Mouse (Mus musculus): ENCODE results near the gene Hspb1. TPM values are rescaled to one million over a fixed set of nuclear protein-coding genes. Genes with fewer than 3 reads are reported as not detected.

The Hspb1 gene
- polyA plus RNA-seq, 2 experiments, result 1.8 to 1.9 TPM

DNA sequence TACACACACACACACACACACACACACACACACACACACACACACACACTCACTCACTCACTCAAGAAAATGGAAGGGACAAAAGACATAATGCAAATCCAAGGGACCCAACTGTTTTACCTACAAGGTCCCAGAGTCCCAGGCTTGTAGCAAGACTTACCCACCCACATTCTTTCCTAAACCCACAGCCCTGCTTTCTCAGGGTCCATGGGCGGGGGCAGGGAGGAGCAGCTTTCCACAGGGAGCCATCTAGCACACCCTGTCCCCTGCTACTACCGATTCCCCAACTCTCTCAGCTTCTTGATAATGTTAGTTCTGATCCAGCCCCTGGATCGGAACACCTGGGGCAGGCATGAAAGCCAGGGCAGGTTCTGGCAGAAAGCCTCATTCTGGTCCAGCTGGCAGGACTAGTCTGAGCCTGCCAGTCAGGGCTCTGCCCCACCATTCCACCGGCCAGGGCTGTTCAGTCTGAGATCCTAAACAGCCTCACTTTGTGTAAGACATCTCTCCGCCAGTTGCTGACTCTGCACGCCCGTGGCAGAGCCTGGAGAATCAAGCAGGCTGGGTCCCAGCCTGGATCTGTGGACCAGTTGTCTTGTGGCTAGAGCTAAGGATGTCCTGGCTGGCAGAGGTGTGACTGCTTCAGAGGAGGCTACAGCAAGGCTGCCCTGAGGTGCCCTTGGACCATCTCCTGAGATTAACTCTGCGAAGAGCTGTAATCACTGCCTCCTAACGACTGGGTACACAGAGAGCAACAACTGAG is 5.1 kb downstream of the Hspb1 start:
- 45% methylated on average over 9 of the region's 9 CpGs for WGBS (ENCODE audit: insufficient replicate concordance)
- Histone ChIP-seq H3K9ac (replicated peaks) (no peak overlapping the region), H3K27me3 (ENCODE audit: control insufficient read depth, insufficient read depth, low read length) (peaks cover 23% of the 10 kb centered on the region), H3K4me1 (replicated peaks; ENCODE audit: control insufficient read depth in 2 of 2, insufficient read depth in 2 of 2, low read length in 1 of 2) (no peaks in the 10 kb centered on the region), H3K9me3 (ENCODE audit: control insufficient read depth, low read length) (no peaks in the 10 kb centered on the region), H3K4me3 (ENCODE audit: insufficient read depth in 1 of 2, low read depth in 2 of 2, low read length in 2 of 2) (no peak overlapping the region), H3K27ac (no peak overlapping the region), H3K4me2 (ENCODE audit: low read depth) (no peak overlapping the region), H3K36me3 (replicated peaks; ENCODE audit: control insufficient read depth, insufficient read depth, low read depth) (no peaks in the 10 kb centered on the region)
- TF ChIP-seq CTCF (IDR thresholded peaks at IDR 0.05; ENCODE audit: low read depth) (no peak), EP300 (IDR thresholded peaks at IDR 0.05; ENCODE audit: low read depth) (no peak)
- ATAC-seq (ENCODE audit: insufficient read depth), result no peak
- DNase-seq (ENCODE audit: low read depth in 3 of 3, low spot score in 3 of 3), result no peak

GRCm38 (mm10) chr5:135894958-135895357 is 7.2 kb downstream of the Hspb1 start:
- Histone ChIP-seq H3K4me1 (replicated peaks; ENCODE audit: control insufficient read depth in 2 of 2, insufficient read depth in 2 of 2, low read length in 1 of 2) (no peaks in the 10 kb centered on the region), H3K36me3 (replicated peaks; ENCODE audit: control insufficient read depth, insufficient read depth, low read depth) (no peaks in the 10 kb centered on the region), H3K9me3 (ENCODE audit: control insufficient read depth, low read length) (no peaks in the 10 kb centered on the region), H3K4me3 (ENCODE audit: insufficient read depth in 1 of 2, low read depth in 2 of 2, low read length in 2 of 2) (no peak overlapping the region), H3K9ac (replicated peaks) (no peak overlapping the region), H3K4me2 (ENCODE audit: low read depth) (no peak overlapping the region), H3K27ac (no peak overlapping the region), H3K27me3 (ENCODE audit: control insufficient read depth, insufficient read depth, low read length) (peaks cover 7% of the 10 kb centered on the region)
- no peak for TF ChIP-seq CTCF (IDR thresholded peaks at IDR 0.05; ENCODE audit: low read depth)
- TF ChIP-seq EP300 (IDR thresholded peaks at IDR 0.05; ENCODE audit: low read depth), result no peak
- DNase-seq (ENCODE audit: low read depth in 3 of 3, low spot score in 3 of 3), result no peak
- no peak for ATAC-seq (ENCODE audit: insufficient read depth)
- WGBS (ENCODE audit: insufficient replicate concordance), result 58% methylated on average over 6 of the region's 6 CpGs

- 15% methylated on average over 3 of the region's 3 CpGs for WGBS (ENCODE audit: insufficient replicate concordance)
- no peak for TF ChIP-seq EP300 (IDR thresholded peaks at IDR 0.05; ENCODE audit: low read depth)
- peak; percentile 69 for TF ChIP-seq CTCF (IDR thresholded peaks at IDR 0.05; ENCODE audit: low read depth)
- Histone ChIP-seq H3K4me1 (replicated peaks; ENCODE audit: control insufficient read depth in 2 of 2, insufficient read depth in 2 of 2, low read length in 1 of 2) (no peaks in the 10 kb centered on the region), H3K9me3 (ENCODE audit: control insufficient read depth, low read length) (no peaks in the 10 kb centered on the region), H3K4me2 (ENCODE audit: low read depth) (no peak overlapping the region), H3K9ac (replicated peaks) (no peak overlapping the region), H3K27ac (no peak overlapping the region), H3K27me3 (ENCODE audit: control insufficient read depth, insufficient read depth, low read length) (no peaks in the 10 kb centered on the region), H3K36me3 (replicated peaks; ENCODE audit: control insufficient read depth, insufficient read depth, low read depth) (no peaks in the 10 kb centered on the region), H3K4me3 (ENCODE audit: insufficient read depth in 1 of 2, low read depth in 2 of 2, low read length in 2 of 2) (no peak overlapping the region)
- ATAC-seq (ENCODE audit: insufficient read depth) (no peak), DNase-seq (ENCODE audit: low read depth in 3 of 3, low spot score in 3 of 3) (peak; percentile 52 to 59 (median 52))
Measured at GRCm38 (mm10) chr5:135898028-135898427, 10.3 kb downstream of the Hspb1 start.

DNA sequence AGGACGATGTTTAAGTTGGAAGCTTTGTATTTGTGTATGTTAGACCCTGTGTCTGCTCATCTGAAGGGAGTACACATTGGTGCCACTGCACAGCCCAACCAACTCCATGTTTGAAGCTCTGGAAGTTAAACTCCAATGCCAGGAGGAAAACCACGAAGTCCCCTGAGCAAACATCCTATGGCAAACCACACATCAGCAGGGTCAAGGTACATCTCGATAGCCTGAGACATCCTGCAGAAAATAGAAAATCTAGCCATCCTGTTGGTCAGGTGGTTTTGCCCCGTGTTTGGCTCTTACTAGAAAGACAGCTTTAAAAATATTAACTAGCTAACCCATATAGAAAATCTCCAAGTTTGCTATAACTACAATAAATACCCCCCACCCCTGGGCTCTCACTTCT is 11.3 kb downstream of the Hspb1 start:
- no peaks in the 10 kb centered on the region for H3K36me3 ChIP-seq (replicated peaks; ENCODE audit: control insufficient read depth, insufficient read depth, low read depth)
- no peak overlapping the region for H3K4me2 ChIP-seq (ENCODE audit: low read depth)
- H3K9ac ChIP-seq (replicated peaks), result no peak overlapping the region
- no peak for TF ChIP-seq EP300 (IDR thresholded peaks at IDR 0.05; ENCODE audit: low read depth)
- TF ChIP-seq CTCF (IDR thresholded peaks at IDR 0.05; ENCODE audit: low read depth), result no peak
- DNase-seq (ENCODE audit: low read depth in 3 of 3, low spot score in 3 of 3) (no peak), ATAC-seq (ENCODE audit: insufficient read depth) (no peak)
- 37% methylated on average over 4 of the region's 4 CpGs for WGBS (ENCODE audit: insufficient replicate concordance)
- no peaks in the 10 kb centered on the region for H3K9me3 ChIP-seq (ENCODE audit: control insufficient read depth, low read length)
- H3K27me3 ChIP-seq (ENCODE audit: control insufficient read depth, insufficient read depth, low read length), result no peaks in the 10 kb centered on the region
- H3K4me3 ChIP-seq (ENCODE audit: insufficient read depth in 1 of 2, low read depth in 2 of 2, low read length in 2 of 2), result no peak overlapping the region
- no peak overlapping the region for H3K27ac ChIP-seq
- H3K4me1 ChIP-seq (replicated peaks; ENCODE audit: control insufficient read depth in 2 of 2, insufficient read depth in 2 of 2, low read length in 1 of 2), result no peaks in the 10 kb centered on the region

GRCm38 (mm10) chr5:135899833-135900232 is 12.1 kb downstream of the Hspb1 start:
- 62% methylated on average over 4 of the region's 4 CpGs for WGBS (ENCODE audit: insufficient replicate concordance)
- no peaks in the 10 kb centered on the region for H3K4me1 ChIP-seq (replicated peaks; ENCODE audit: control insufficient read depth in 2 of 2, insufficient read depth in 2 of 2, low read length in 1 of 2)
- no peaks in the 10 kb centered on the region for H3K36me3 ChIP-seq (replicated peaks; ENCODE audit: control insufficient read depth, insufficient read depth, low read depth)
- no peak overlapping the region for H3K9ac ChIP-seq (replicated peaks)
- H3K27ac ChIP-seq, result no peak overlapping the region
- H3K4me2 ChIP-seq (ENCODE audit: low read depth), result no peak overlapping the region
- TF ChIP-seq CTCF (IDR thresholded peaks at IDR 0.05; ENCODE audit: low read depth) (no peak), EP300 (IDR thresholded peaks at IDR 0.05; ENCODE audit: low read depth) (no peak)
- no peaks in the 10 kb centered on the region for H3K27me3 ChIP-seq (ENCODE audit: control insufficient read depth, insufficient read depth, low read length)
- ATAC-seq (ENCODE audit: insufficient read depth) (no peak), DNase-seq (ENCODE audit: low read depth in 3 of 3, low spot score in 3 of 3) (no peak)
- no peak overlapping the region for H3K4me3 ChIP-seq (ENCODE audit: insufficient read depth in 1 of 2, low read depth in 2 of 2, low read length in 2 of 2)
- H3K9me3 ChIP-seq (ENCODE audit: control insufficient read depth, low read length), result no peaks in the 10 kb centered on the region

Data from liver, embryonic 14.5 days (tissue).